Mouse (Mus musculus): ENCODE measurements around the gene Brca2.
"Not testable (repeated sequence)": the region's sequence is repeated elsewhere in the genome, so short reads cannot be mapped to it uniquely, and the experiment has no call there.

Brca2 gene

GRCm38 (mm10) chr5:150521937-150522866 is at the start of gene Brca2:
Gene Brca2, plus strand, starts transcription at chr5:150522630.
- peak; percentile 79 for DNase-seq (ENCODE audit: extremely low read depth, low read depth)

DNA sequence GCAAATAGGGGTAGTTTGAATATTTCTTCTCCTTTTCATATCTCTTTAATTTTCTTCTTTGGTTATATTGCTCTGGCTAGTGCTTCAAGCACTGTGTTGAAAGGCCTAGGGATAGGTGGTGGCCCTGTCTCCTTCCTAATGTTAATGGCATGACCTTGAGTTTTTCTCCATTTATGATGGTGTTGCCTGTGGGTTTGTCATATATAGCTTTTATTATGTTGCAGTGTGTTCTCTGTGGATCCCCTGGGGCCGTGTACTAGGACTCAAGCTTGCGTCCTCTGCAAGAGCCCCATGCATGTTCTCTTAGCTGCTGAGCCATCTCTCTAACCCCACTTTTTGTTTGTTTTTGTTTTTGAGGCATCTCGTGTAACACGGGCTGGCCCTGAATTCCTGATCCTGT is 45.1 kb upstream of the Brca2 start:
- no peak for DNase-seq (ENCODE audit: extremely low read depth, low read depth)

GRCm38 (mm10) chr5:150478612-150479011 is 43.8 kb upstream of the Brca2 start:
- DNase-seq (ENCODE audit: extremely low read depth, low read depth) = no peak

- DNase-seq (ENCODE audit: extremely low read depth, low read depth) = peak; percentile 18
Measured at GRCm38 (mm10) chr5:150485198-150485597, 37.2 kb upstream of the Brca2 start.

DNA sequence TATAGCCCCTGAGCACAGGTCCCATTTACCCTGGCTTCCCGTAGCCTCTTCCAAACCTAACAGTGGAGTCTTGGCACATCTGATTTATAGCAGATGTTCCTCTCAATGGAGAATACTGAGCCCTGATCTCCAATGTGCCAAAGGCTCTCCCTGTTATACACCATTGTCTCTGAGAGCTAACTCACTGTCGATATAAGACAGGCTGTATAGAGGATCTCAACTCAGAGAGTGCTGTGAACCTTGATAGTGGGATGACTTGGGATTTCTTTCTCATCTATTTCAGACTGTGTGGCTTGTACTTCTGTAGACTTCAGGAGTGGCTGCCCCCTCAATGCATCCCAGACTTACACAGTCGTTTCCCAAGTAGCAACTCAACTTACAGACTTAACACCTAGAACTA is 32.1 kb upstream of the Brca2 start:
- no peak for DNase-seq (ENCODE audit: extremely low read depth, low read depth)

DNA sequence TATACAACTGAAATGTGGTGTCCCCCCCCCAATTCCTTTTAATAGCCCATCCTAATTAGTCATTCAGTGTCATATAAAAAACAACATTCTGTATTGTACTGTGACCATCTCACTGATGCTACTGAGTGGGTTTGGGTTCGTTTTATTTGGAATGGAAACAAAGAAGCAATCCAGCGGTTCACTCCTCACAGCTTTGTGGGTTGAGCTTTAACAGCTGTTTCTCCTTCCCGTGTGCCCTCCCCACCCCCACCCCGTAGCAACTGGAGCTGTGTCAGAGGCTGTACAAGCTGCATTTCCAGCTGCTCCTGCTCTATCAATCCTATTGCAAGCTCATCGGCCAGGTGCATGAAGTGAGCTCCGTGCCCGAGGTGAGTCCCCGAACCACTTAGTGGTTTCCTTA is 31.6 kb upstream of the Brca2 start:
- no peak for DNase-seq (ENCODE audit: extremely low read depth, low read depth)

GRCm38 (mm10) chr5:150491573-150492173 is 30.8 kb upstream of the Brca2 start:
- DNase-seq (ENCODE audit: extremely low read depth, low read depth) = not testable (repeated sequence)

- peak; percentile 33 for DNase-seq (ENCODE audit: extremely low read depth, low read depth)
Measured at GRCm38 (mm10) chr5:150495792-150496191, 26.6 kb upstream of the Brca2 start.

GRCm38 (mm10) chr5:150510451-150511225 is 11.8 kb upstream of the Brca2 start:
- DNase-seq (ENCODE audit: extremely low read depth, low read depth) = no peak

DNA sequence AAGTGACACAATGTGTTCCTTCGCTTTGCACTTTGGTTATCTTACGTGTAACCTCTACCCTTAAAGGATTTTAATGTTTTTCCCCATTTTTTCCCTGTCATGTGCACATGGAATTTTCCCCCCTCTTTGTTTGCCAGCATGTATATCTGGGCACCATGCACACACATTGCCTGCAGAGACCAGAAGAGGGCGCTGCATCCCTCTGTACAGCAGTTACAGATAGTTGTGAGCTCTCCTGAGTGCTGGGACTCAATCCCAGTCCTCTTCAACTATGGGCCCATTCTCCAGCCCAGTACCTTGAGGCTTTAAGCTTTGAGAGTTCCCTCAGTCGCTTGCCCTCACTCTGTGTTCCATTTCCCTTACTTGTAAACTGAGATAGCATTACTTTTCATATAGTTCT is 9.2 kb upstream of the Brca2 start:
- no peak for DNase-seq (ENCODE audit: extremely low read depth, low read depth)

DNA sequence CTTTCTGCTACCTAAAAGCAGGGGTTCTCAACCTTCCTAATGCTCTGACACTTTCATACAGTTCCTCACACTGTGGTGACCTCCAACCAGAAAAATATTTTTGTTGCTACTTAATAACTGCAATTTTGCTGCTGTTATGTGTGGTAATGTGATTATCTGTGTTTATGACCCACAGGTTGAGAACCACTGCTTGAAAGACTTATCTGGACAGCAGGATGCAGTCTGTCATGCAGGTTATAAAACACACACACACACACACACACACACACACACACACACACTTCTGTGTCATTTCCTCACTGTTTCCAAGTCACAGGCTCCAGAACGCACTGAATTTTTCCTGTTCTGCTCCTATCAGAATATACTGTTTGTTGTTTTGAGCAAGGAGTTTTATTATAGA is 8.4 kb upstream of the Brca2 start:
- no peak for DNase-seq (ENCODE audit: extremely low read depth, low read depth)

DNA sequence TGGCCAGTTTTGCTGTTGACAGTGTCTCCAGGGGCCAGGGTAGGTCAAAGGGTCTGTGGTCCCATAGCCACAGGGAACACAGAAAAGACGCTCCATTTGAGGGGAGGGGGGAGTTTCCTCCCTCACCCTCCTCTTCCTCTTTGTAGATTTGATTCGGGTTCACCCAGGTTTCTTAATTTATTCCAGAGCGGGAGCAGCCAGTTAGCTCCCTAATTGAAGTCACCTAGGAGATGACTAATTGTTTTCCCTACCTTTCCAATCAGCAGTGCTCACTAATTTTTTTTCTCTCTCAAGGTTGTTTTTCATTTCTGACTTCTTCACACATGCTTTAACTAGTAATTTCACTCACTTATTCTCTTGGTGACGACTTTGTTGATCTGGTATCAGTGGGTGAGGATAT is 4.4 kb upstream of the Brca2 start, which contains the start of gene Zar1l:
Gene Zar1l, minus strand, starts transcription at position 101 of the 400 bp plus-strand sequence.
- DNase-seq (ENCODE audit: extremely low read depth, low read depth) = no peak

DNA sequence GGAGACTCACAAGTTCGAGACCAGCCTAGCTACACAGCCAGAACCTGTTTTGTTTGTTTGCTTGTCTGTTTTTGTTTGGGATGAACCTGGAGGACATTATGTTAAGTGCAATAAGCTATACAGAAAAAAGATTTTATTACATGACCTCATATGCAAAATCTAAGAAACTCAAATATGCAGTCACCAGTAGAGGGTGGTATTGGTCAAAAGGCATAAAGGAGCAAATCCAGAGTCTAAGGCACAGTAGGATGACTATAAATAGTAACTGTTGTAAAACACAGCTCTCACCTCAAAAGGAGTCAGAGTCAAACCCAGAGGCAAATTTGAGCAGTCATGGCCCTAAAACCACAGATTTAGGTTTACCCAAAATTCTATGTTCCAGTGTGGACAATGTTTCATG is 2.9 kb upstream of the Brca2 start:
- peak; percentile 66 for DNase-seq (ENCODE audit: extremely low read depth, low read depth)

DNA sequence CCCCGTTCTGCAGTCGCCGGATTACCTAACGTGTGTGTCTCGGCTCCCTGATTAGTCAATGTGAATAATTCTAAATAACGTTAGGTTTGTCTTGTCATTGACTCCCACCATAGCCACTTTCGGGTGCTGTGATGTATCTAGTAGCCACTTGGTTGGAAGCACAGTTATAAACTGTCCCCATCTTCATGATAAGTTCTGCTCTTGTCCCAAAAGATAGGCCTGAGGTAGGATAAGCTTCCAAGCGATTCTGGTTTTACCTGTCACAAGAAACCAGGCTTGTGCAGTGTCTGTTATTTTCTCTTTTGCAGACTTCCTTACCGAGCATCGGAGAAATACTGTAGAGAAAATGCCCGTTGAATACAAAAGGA is 421 bp downstream of the Brca2 start:
- DNase-seq (ENCODE audit: extremely low read depth, low read depth) = peak; percentile 50

DNA sequence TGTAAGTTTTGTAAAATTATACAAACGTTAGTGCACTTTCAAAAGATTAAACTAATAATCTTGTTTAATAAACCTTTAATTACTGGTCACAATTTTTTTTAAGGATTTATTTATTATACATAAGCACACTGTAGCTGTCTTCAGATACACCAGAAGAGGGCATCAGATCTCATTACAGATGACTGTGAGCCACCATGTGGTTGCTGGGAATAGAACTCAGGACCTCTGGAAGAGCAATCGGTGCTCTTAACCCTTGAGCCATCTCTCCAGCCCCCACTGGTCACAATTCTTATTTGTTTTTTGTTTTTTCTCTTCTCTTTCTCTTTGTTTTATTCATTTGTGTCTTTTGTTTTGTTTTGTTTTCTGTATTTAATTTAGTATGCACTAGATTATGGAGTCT is 2.8 kb downstream of the Brca2 start:
- DNase-seq (ENCODE audit: extremely low read depth, low read depth) = no peak

DNA sequence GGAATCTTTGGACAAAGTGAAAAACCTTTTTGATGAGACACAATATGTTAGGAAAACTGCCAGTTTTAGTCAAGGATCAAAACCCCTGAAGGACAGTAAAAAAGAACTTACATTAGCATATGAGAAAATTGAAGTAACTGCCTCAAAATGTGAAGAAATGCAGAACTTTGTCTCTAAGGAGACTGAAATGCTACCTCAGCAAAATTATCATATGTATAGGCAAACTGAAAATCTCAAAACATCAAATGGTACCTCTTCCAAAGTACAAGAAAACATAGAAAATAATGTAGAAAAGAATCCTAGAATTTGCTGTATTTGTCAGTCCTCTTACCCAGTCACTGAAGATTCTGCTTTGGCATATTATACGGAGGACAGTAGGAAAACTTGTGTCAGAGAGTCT is 18.9 kb downstream of the Brca2 start:
- no peak for DNase-seq (ENCODE audit: extremely low read depth, low read depth)

DNA sequence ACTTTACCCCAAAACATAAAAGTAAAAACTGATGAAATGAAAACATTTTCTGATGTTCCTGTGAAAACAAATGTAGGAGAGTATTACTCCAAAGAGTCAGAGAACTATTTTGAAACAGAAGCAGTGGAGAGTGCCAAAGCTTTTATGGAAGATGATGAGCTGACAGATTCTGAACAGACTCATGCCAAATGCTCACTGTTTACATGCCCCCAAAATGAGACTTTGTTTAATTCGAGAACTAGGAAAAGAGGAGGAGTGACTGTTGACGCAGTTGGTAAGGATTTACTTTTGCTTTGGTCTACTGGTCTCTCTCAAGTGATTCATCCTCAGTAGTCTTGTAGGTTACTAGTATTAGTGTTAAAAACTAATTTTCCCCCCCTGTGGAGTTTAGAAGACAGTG is 20.8 kb downstream of the Brca2 start:
- DNase-seq (ENCODE audit: extremely low read depth, low read depth) = no peak

DNA sequence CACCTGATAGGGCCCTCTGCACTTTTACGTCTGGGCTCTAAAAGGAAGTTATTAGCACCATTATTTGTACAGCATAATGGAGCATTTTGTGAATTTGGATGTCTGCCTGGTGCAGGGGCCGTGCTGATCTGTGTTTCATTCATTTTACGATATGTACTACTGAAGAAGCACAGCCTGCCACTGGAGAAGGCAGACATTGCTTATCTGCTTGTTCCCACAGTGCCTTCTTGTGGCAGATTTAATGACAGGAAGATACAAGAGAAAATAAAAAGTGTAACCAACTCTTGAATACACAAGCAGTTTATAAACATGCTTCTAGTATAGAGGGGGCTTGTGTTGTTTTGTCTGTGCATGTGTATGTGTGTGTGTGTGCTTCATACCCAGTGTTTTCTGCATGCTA is 29.2 kb downstream of the Brca2 start:
- DNase-seq (ENCODE audit: extremely low read depth, low read depth) = no peak

GRCm38 (mm10) chr5:150559519-150560103 is 37.2 kb downstream of the Brca2 start:
- DNase-seq (ENCODE audit: extremely low read depth, low read depth) = no peak

- DNase-seq (ENCODE audit: extremely low read depth, low read depth) = no peak
Measured at GRCm38 (mm10) chr5:150560851-150561250, 38.4 kb downstream of the Brca2 start.

- DNase-seq (ENCODE audit: extremely low read depth, low read depth) = no peak
Measured at GRCm38 (mm10) chr5:150561376-150561775, 38.9 kb downstream of the Brca2 start.

- DNase-seq (ENCODE audit: extremely low read depth, low read depth) = no peak
Measured at GRCm38 (mm10) chr5:150561783-150562182, 39.4 kb downstream of the Brca2 start.
